Mouse (Mus musculus) stomach, embryonic 16.5 days (tissue): ENCODE measurements at regions not wholly inside any gene's neighbourhood (a gene's known extent, or its start where the extent isn't known, plus 50 kb on each side); places are given as distances from the start of the nearest gene placed in this dataset.

ENCODE experiments used
- ATAC-seq: fragments of 200-750 bp; cut with Nextera tagmentation; 2 replicates; pipeline ENCODE4 v1.8.0; 2017; ENCODE audit warnings: moderate number of reproducible peaks, moderate TSS enrichment; ENCODE audit not compliant: insufficient read depth, low FRiP score
- H3K27ac ChIP-seq: fragments of 300-500 bp; sonication (generic); 2 replicates; pipeline ENCODE4 v1.5.1; 2014; ENCODE audit warnings: low read length
- H3K27me3 ChIP-seq: fragments of 300-500 bp; sonication (generic); 2 replicates; pipeline ENCODE4 v1.6.1; 2014; ENCODE audit warnings: low read length, control low read depth, mixed read lengths; ENCODE audit not compliant: control insufficient read depth, insufficient read depth
- H3K36me3 ChIP-seq: fragments of 300-500 bp; sonication (generic); 2 replicates; pipeline ENCODE4 v1.6.1; 2014; ENCODE audit warnings: low read length; ENCODE audit not compliant: control insufficient read depth, insufficient read depth
- H3K4me1 ChIP-seq: fragments of 300-500 bp; sonication (generic); 2 replicates; pipeline ENCODE4 v1.6.1; 2014; ENCODE audit warnings: low read length, control low read depth, mixed read lengths; ENCODE audit not compliant: control insufficient read depth, insufficient read depth
- H3K4me2 ChIP-seq: fragments of 300-500 bp; sonication (generic); 2 replicates; pipeline ENCODE4 v1.6.1; 2014; ENCODE audit warnings: low read depth, low read length, mixed read lengths
- H3K4me3 ChIP-seq: fragments of 300-500 bp; sonication (generic); replicated peaks from 2 replicates; pipeline ENCODE4 v1.5.1; 2014; ENCODE audit warnings: mild to moderate bottlenecking, low read length
- H3K9ac ChIP-seq: fragments of 300-500 bp; sonication (generic); 2 replicates; pipeline ENCODE4 v1.6.1; 2014; ENCODE audit warnings: low read length
- H3K9me3 ChIP-seq: fragments of 300-500 bp; sonication (generic); replicated peaks from 2 replicates; pipeline ENCODE4 v1.6.1; 2016; ENCODE audit warnings: low read length, control low read depth; ENCODE audit not compliant: control insufficient read depth
- WGBS: fragments of 180-500 bp; shearing (Covaris S2); extraction: QIAGEN DNeasy Blood & Tissue Kit; methylation state at CpG from one replicate; pipeline ENCODE4 v1.1.7; 2014; 5-methylcytosine and 5-hydroxymethylcytosine counted together

DNA sequence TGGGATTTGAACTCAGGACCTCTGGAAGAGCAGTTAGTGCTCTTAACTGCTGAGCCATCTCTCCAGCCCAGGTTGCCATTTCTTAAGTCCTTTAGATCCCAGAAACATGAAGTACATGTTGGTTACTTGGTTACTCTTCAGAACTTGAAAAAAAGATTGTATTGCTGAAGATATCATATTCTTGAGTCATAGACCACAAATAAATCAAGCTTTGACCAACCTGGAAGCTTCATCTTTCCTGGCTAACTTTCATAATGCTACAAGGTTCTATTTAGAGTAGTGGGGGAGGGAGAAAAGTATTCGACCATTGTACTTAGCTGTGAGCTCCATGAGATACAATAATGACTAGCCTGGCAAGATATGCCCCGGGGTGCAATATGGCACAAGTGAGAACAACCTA lies 90.9 kb upstream of the Cdkn2b start:
- H3K4me1 ChIP-seq = no peaks in the 10 kb centered on the region
- WGBS = 83% methylated on average over 2 of the region's 2 CpGs
- ATAC-seq = no peak
- no peak overlapping the region for H3K4me2 ChIP-seq
- no peak overlapping the region for H3K4me3 ChIP-seq
- H3K9me3 ChIP-seq = no peaks in the 10 kb centered on the region
- no peak overlapping the region for H3K27ac ChIP-seq
- no peak overlapping the region for H3K9ac ChIP-seq
- H3K36me3 ChIP-seq = no peaks in the 10 kb centered on the region
- H3K27me3 ChIP-seq = no peaks in the 10 kb centered on the region

DNA sequence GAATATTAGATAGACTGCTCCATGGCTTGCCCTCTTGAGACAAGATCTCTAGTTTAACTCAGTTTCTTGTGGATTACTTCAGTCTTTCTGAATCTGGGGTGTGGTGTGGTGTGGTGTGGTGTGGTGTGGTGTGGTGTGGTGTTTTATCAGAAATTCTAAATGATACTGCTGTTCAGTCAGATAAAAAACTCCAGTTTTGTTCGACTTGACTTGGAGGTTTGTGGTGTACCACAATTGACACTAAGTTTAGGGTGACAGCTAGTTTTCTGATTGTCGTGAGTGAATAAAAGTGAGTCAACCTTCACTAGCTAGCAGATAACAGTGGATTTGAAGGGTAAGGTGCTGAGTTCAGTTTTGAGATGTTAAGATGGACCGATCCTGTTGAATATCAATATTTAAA lies 89.5 kb upstream of the Cdkn2b start:
- Histone ChIP-seq H3K9me3 (no peaks in the 10 kb centered on the region), H3K4me2 (no peak overlapping the region), H3K36me3 (no peaks in the 10 kb centered on the region), H3K27ac (no peak overlapping the region), H3K4me1 (no peaks in the 10 kb centered on the region), H3K4me3 (no peak overlapping the region), H3K9ac (no peak overlapping the region), H3K27me3 (no peaks in the 10 kb centered on the region)
- 79% methylated on average over 3 of the region's 3 CpGs for WGBS
- ATAC-seq = no peak

DNA sequence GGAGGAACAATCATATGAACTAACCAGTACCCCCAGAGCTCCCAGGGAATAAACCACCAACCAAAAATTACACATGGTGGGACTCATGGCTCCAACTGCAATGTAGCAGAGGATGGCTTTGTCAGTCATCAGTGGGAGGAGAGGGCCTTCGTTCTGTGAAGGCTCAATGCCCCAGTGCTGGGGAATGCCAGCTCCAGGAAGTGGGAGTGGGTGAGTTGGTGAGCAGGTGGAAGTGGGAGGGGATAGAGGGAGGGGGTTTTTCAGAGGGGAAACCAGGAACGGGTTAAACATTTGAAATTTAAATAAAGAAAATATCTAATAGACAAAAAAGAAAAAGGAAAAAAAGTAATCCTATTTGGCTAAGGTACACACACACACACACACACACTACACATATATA lies 88.4 kb upstream of the Cdkn2b start:
- no peak overlapping the region for H3K9ac ChIP-seq
- no peak overlapping the region for H3K4me3 ChIP-seq
- no peak overlapping the region for H3K4me2 ChIP-seq
- ATAC-seq = no peak
- H3K4me1 ChIP-seq = no peaks in the 10 kb centered on the region
- H3K36me3 ChIP-seq = no peaks in the 10 kb centered on the region
- no peaks in the 10 kb centered on the region for H3K27me3 ChIP-seq
- no peaks in the 10 kb centered on the region for H3K9me3 ChIP-seq
- WGBS = 62% methylated on average over 2 of the region's 2 CpGs
- H3K27ac ChIP-seq = no peak overlapping the region

DNA sequence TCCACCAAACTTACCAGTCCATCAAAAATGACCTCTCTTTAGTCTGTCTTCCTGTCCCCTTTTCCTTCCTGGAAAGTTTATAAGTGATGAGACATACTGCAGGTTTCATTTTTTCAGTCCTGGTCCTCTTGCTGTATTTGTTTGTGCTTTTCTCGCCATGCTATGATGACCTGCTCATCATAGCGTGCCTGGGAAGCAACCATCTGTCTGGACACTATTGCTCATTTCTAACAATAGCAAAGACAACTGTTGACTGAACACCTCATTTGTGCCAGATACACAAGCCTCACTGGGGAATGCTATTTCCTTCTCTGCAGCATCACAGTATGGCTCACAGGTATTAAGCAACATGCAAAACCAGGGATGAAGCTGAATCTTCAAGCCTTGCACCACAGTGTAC lies 85.2 kb upstream of the Cdkn2b start:
- H3K9ac ChIP-seq = no peak overlapping the region
- H3K4me2 ChIP-seq = no peak overlapping the region
- WGBS = 77% methylated on average over 2 of the region's 2 CpGs
- H3K36me3 ChIP-seq = no peaks in the 10 kb centered on the region
- H3K4me1 ChIP-seq = no peaks in the 10 kb centered on the region
- H3K27ac ChIP-seq = no peak overlapping the region
- no peak overlapping the region for H3K4me3 ChIP-seq
- no peak for ATAC-seq
- no peaks in the 10 kb centered on the region for H3K27me3 ChIP-seq
- no peaks in the 10 kb centered on the region for H3K9me3 ChIP-seq

DNA sequence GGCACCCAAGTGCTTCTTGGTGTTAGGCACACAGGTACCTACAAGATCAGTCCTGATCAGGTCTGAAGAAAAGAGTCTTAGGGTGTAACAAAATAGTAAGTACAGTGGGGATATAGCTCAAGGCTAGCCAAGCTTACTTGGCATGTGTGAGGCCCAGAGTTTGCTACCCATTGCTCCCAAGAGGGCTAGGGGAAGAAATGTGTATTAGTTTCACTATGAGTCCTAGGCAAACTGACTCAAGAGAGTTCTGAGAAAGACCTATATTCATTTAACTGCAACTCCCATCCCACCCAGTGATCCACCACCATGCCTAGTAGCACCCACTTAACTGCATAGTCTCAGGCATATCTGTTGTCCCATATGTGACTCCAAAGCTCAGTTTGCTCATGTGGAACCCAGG lies 84.5 kb upstream of the Cdkn2b start:
- no peak overlapping the region for H3K27ac ChIP-seq
- H3K9ac ChIP-seq = no peak overlapping the region
- no peaks in the 10 kb centered on the region for H3K9me3 ChIP-seq
- H3K4me1 ChIP-seq = no peaks in the 10 kb centered on the region
- no peaks in the 10 kb centered on the region for H3K27me3 ChIP-seq
- H3K36me3 ChIP-seq = no peaks in the 10 kb centered on the region
- no peak overlapping the region for H3K4me2 ChIP-seq
- no peak for ATAC-seq
- H3K4me3 ChIP-seq = no peak overlapping the region

DNA sequence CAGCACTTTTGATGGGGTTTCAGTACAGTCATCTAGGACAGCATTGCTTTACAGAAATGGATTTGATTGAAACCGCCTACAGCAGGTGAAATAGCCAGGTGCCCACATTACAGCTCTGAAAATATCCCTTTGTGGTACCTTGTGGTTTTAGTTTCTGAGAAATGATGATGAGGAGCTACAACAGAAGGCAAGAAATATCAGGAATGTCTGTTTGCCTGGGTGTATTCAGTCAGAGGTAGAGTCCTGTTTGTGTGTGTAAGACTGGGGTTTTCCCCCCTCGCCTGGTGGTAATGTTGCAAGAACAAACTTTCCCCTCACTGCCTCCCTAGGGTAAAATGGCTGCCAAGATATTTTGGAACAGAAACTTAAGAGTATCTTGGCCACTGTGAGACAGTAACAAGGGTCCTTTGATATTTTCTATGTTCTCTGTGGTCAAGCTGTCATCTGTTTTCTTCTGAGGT lies 82.4 kb upstream of the Cdkn2b start:
- H3K4me2 ChIP-seq = no peak overlapping the region
- no peaks in the 10 kb centered on the region for H3K4me1 ChIP-seq
- H3K27ac ChIP-seq = no peak overlapping the region
- H3K4me3 ChIP-seq = no peak overlapping the region
- no peaks in the 10 kb centered on the region for H3K9me3 ChIP-seq
- WGBS = 81% methylated on average over 2 of the region's 2 CpGs
- ATAC-seq = no peak
- no peak overlapping the region for H3K9ac ChIP-seq
- H3K27me3 ChIP-seq = no peaks in the 10 kb centered on the region
- H3K36me3 ChIP-seq = no peaks in the 10 kb centered on the region

DNA sequence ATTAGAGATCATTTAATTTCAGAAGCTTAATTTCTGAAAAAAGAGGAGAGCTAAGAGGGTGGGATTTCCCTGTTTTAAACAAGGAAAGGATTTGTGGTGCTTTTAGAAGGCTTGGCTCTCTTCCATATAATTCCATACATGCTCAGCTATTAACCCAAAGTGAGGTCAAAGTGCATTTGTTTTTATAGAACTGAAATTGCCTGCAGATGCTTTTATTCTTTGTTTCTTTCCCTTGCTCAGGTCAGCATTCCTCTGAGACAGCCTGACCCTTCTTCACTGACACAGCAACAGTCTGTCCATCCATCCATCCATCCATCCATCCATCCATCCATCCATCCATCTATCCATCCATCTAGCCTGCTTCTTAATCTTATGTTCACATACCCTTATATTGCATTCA lies 82.0 kb upstream of the Cdkn2b start:
- Histone ChIP-seq H3K27ac (no peak overlapping the region), H3K9ac (no peak overlapping the region), H3K4me1 (no peaks in the 10 kb centered on the region), H3K27me3 (no peaks in the 10 kb centered on the region), H3K36me3 (no peaks in the 10 kb centered on the region), H3K9me3 (no peaks in the 10 kb centered on the region), H3K4me3 (no peak overlapping the region), H3K4me2 (no peak overlapping the region)
- ATAC-seq = no peak

DNA sequence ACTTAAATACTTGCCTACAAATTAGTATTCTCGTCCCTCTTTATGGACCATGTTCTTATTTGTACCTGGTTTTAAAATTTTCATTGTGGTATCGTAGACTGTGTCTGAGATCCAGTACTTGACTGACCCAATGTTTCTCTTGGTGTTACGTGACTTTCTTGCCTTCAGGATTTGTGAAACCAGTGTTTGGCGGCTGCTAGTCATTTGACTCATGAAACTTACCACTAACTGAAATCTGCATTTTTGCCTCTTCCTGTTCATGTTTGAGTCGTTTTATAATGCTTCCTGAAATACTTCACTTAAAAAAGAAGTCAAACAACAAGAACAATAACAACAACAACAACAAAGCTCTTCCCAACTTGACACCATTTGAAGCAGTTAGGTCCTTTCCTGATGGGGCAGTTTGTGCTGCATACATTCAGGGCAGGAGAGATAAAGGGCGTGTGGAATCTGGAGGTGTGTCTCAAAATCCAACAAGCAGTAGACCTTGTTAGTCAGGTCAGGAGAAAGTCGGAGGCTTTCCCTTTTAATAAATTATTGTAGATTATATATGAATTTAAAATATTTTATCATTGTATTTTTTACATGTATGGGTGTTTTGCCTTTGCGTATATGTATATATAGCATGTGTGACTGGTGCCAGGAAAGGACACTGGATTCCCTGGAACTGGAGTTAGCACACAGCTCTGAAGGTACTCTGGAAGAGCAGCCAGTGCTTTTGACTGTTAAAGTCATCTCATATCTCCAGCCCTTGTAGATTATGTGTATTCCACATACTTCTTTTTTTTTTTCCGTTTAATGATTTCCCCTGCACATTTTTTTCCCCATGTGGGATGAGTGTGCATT lies 80.8 kb upstream of the Cdkn2b start:
- Histone ChIP-seq H3K27me3 (no peaks in the 10 kb centered on the region), H3K9ac (no peak overlapping the region), H3K9me3 (no peaks in the 10 kb centered on the region), H3K4me3 (no peak overlapping the region), H3K4me1 (no peaks in the 10 kb centered on the region), H3K36me3 (no peaks in the 10 kb centered on the region), H3K4me2 (no peak overlapping the region), H3K27ac (no peak overlapping the region)
- no peak for ATAC-seq
- WGBS = 77% methylated on average over 9 of the region's 9 CpGs

DNA sequence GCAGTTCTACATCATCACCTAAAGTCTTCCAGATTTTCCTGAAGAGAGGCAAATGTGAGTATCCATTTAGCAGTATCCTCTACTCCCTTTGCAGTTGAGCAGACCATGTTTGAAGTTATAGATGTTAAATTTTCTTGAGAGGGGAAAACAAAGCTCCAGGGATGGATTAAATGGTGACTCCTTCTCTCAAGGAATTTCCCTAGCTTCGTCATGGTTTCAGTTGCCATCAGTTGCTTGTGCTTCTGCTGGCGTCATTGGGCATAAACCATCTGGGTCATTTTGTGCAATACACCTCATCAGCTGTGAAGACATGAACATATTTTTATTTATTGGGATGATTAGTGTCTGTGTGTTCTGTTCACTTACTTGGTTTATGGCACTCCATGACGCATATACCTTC lies 72.7 kb upstream of the Cdkn2b start:
- 89% methylated on average over 3 of the region's 3 CpGs for WGBS
- no peak overlapping the region for H3K27ac ChIP-seq
- no peak overlapping the region for H3K4me3 ChIP-seq
- no peak overlapping the region for H3K9ac ChIP-seq
- no peaks in the 10 kb centered on the region for H3K36me3 ChIP-seq
- no peaks in the 10 kb centered on the region for H3K27me3 ChIP-seq
- 0 out of 2 replicates have a peak, but pooled peaks cover 2% of the 10 kb centered on the region for H3K4me1 ChIP-seq
- ATAC-seq = no peak
- H3K4me2 ChIP-seq = no peak overlapping the region
- H3K9me3 ChIP-seq = no peaks in the 10 kb centered on the region
